Mouse (Mus musculus) thymus, postnatal 25 days (tissue): Measurements from ENCODE around the gene Tars2.
A peak's percentile ranks its signal among the peaks of the same experiment; 100 is the strongest.
"Not testable (repeated sequence)": the region's sequence is repeated elsewhere in the genome, so short reads cannot be mapped to it uniquely, and the experiment has no call there.

Experiments
- DNase-seq: peaks from one replicate; pipeline ENCODE4 v3.0.0; 2022

The Tars2 gene

GRCm38 (mm10) chr3:95760106-95760505 lies at the start of gene Tars2:
Gene Tars2, minus strand, starts transcription at chr3:95760206.
- no peak for DNase-seq

- DNase-seq = no peak
Measured at GRCm38 (mm10) chr3:95808384-95808783, 48.4 kb upstream of the Tars2 start.

DNA sequence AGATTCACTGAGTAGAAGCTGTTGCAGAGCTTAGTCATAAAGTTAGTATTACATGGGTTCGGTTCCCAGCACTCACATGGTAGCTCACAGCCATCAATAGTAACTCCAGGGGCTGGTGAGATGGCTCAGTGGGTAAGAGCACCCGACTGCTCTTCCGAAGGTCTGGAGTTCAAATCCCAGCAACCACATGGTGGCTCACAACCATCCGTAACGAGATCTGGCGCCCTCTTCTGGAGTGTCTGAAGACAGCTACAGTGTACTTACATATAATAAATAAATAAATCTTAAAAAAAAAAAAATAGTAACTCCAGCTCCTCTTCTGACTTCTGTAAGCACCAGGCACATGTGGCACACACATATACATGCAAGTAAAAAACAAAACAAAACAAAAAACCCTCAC lies 47.6 kb upstream of the Tars2 start:
- not testable (repeated sequence) for DNase-seq

DNA sequence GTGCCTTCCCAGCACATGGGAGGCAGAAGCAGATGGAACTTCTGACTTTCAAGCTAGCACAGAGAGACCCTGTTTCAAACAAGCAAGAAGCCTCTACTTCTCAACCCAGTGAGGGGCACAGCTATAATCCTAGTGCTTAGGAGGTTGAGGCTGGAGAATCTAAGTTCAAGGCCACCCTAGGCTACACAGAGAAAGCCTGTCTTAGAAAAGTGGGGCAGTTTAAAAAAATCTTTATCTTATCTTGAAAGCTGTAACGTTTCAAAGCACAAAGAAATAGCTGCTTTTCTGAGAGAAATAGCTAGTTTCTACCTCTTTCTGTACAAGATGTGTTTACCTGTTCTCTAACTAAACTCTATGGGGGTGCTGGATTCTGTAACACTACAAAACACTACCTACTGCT lies 46.7 kb upstream of the Tars2 start:
- DNase-seq = no peak

DNA sequence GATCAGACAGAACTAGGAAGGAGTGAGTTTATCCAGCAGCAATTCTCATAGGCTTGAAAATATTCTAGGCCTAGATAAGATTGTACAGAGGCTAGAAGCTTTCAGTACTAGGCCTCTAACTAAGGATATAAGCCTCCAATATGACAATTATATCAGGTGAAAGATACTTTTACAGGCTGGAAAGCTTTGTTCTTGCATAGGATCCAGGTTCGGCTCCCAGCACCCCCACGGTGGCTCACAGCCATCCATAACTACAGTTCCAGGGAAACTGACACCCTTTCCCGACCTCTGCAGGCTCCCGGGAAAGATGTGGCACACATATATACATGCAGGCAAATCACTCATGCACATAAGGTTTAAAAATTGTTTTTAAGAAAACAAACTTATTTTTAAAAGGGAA lies 43.8 kb upstream of the Tars2 start:
- DNase-seq = no peak

DNA sequence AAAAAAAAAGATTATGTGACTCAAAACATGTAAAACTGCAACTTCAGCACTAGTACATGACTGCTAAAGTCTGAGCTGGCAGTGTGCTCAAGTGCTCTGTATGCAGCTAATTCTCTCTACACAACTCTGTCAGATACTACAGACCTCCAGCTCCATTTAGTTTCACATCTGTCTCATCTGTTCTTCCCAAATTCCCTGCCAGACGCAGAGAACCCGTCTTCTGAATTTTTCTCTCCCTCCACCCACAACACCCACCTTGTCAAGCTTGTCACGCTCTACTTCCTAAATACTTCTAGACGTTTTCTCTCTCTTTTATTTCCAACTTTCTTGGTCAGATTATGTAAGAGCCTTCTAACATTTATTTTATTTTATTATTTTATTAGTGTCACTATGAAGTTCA lies 38.8 kb upstream of the Tars2 start:
- DNase-seq = no peak

DNA sequence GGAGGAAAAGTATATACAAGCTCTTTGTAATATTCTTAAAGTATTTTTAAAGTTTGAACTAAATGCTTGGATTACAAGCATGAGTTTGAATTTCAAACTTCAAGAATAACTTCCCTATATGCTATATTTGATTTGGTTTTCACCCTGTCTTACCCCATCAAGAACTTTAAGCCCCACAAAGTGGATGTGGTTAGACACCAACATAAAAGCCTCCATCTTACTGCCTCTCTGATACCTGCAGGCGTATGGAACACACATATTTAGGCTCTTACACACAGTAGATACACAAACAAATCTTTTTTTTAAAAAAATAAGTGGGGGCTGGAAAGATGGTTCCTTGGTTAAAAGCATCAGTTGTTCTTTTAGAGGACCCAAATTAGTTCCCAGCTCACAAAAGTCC lies 34.3 kb upstream of the Tars2 start:
- DNase-seq = no peak

GRCm38 (mm10) chr3:95793662-95794061 lies 33.7 kb upstream of the Tars2 start:
- no peak for DNase-seq

DNA sequence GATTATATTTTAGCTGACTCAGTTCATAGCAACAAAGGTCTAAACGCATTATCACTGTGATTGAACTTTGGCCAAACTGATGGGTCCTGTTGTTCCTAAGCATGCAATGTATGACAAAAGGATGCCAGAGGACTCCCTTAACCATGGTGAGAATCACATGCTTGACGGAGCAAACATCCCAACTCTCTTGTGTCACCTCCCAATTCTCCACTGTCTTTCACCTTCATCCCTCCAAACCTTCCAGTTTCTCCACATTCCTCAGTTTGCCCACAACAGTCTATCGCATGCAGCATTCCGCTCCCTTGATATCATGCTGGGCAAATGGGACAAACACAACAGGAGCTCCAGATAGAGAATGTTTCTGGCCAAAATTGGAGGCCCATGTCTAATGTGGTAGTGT lies 25.5 kb upstream of the Tars2 start:
- DNase-seq = no peak

GRCm38 (mm10) chr3:95771985-95772384 lies 12.0 kb upstream of the Tars2 start:
- DNase-seq = peak; percentile 51

DNA sequence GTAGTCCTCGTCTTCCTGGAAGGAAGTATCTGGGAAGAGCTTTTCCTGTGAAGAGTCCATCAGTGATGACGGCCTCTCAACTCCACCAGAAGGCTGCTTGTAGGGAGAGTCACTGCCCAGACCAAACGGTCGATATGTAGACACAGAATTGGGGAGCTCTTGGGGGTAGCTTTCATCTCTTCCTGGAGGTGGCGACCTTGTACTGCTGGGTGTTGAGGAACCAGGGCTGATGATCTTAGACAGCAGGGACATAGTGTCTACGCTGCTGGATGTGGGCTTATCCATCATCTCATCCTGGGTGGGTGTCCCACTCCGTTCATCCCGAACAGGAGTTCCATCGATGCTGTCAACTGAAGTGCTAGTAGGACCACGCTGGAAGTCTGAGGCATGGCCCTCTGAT lies 5.5 kb upstream of the Tars2 start:
- DNase-seq = no peak

DNA sequence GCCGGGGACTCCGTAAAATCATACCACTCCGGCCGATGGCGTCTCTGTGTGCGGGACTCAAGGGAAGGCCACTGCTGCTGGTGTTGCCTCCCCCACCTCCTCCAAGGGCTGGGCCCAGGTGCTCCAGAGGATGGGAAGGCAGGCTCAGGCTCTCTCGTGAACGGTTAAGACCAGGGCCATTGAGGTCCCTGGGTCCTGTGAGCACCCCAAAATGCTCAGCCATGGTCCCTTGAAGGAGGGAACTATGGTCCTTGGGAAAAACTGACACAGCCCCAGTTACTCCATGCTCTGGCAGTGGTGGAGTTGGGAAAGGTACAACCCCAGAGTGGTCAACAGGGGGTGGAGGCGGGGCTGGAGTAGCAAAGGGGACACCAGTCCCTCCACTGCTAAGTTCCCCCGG lies 3.8 kb upstream of the Tars2 start:
- no peak for DNase-seq

GRCm38 (mm10) chr3:95762961-95763360 lies 3.0 kb upstream of the Tars2 start:
- no peak for DNase-seq

DNA sequence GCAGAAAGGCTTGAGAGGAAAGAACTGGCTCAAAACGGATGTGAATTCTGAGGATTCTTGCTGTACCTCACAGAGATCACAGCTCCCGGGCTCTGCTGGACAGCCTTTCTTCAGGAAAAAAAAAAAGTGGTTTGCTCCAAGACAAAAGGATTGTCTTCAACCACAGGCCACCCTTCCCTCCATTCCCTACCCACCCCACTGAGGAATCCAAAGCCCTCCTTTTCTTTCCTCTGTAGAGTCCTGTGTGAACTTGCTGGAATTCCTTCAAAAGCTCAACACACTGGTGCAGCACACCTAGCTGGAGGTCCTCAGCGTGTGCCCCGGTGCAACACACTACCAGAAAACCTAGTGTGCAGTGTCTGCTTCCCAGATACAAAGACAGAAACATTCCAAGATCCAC lies 1.8 kb upstream of the Tars2 start:
- DNase-seq = no peak

DNA sequence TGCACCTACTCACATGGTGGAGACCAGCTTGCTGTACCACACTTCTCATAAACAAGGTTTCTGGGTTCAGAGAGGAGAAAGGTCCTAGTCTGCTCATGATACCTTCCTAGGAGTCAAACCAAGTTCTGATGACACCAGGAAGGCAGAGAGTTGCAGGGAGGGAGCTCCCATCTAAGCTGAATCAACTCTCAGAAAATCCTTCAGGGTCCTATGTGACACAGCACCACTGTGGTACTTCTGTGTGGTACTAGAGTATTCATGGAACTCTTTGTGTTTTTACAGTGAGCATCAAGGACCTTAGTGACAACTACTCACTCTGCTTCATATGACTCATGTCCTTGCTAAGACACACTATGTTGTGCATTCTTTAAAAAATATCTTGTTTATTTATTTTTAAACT lies 650 bp upstream of the Tars2 start:
- no peak for DNase-seq

DNA sequence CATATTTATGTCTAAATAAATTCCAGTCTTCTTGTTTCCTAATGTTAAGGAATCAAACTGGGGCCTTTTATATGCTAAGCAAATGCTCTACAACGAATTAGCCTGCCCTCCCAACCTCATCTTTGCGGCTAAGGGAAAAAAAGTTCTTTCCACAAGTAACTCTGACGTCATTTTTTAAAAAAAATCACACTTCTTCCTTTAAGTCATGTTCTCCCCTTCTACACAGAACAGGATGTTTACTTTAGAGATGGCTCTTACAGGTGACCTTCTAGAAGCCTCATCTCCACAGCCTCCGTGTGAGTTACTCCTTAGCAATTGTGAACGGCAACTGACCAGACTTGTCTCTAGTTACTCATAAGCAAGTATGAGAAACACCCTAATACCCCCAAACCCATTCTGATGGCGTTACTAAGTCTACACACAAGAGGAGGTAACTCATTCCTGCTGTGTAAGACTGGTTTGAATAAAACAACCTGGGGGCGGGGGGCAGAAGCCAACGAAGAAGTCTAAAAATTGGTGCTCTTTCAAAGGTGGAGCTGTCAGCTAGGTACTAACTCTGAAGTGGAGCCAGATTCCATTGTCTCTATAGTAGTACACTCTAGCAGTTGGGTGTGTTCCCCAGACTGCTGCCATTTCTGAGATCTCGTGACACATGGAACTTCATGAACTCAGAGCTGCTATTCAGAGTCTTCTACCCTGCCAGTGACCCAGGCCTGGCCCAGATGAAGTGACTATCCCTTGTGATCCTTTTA lies 1.4 kb downstream of the Tars2 start:
- no peak for DNase-seq

- DNase-seq = no peak
Measured at GRCm38 (mm10) chr3:95756808-95757207, 3.2 kb downstream of the Tars2 start.

GRCm38 (mm10) chr3:95754345-95755206 lies 5.4 kb downstream of the Tars2 start:
- DNase-seq = peak; percentile 92

- no peak for DNase-seq
Measured at GRCm38 (mm10) chr3:95752935-95753334, 7.1 kb downstream of the Tars2 start.

- peak; percentile 31 for DNase-seq
Measured at GRCm38 (mm10) chr3:95740406-95740805, 19.6 kb downstream of the Tars2 start.

DNA sequence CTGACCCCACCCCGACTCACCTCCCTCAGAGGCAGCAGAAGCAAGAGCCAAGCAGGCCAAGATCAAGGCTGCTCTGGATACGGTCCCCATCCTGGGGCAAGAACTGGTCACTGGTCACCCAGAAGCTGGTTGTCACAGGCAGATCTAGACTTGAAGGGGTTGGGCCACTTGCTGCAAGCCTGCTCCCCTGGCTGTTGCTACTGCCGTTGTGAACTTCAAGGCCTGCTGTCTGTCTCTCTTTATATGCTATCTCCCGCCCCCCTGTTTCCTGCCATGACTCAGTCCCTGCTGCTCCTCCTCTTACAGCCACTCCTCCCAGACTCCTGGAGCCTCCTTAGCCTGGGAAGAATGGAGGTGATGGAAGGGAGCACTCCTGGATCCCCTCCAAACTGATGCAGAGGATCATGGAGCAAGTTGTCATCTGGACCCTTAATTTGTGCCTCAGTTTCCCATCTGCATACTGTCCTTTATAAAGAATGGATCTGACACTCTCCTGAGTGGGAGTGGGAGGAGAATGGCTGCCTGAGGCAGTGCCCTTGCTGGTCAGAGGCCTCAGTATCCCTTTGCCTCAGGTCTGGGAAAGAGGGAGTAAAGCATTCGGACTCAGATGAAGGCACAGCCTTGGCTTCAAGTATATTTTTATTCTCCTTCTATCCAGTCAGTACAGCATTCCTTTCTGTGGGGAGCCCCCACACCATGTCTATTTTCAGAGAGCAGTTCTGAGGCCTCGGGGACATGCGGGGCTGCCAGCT lies 20.5 kb downstream of the Tars2 start, which contains the start of gene Ecm1:
Ecm1 (minus strand) TSS at position 217 of the 752 bp plus-strand sequence.
- DNase-seq = peak; percentile 45

DNA sequence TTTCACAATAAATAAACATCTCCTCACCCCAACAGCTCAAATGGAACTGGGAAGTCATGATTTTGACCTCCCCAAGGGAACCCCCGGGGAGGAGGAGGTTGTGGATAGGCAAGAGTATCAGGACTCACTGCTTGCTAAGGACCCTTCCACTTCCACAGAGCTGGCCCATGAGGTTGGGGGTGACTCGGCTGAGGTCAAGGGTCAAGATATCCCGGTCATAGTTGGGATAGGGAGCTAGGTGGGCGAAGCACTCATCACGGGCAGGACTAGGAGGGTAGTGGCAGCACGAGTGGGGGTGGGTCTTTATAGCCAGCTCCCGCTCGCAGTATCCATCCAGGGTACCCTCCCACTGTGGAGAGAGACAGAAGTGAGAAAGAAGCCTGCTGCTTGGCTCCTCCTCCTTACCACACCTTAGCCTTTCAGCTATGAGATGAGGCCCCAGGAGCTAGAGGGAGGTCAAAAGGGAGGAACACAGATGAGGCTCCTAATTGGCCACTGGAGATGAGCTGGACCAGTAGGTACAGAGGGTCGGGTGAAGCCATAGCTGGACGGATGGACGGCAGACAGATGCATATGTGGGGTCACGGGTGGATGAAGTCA lies 24.8 kb downstream of the Tars2 start:
- DNase-seq = no peak

GRCm38 (mm10) chr3:95734092-95734702 lies 25.8 kb downstream of the Tars2 start:
- no peak for DNase-seq
